Mouse (Mus musculus) midbrain, embryonic 12.5 days (tissue): ENCODE data around the gene Cacng8. TPM values are rescaled to one million over a fixed set of nuclear protein-coding genes. Genes with fewer than 3 reads are reported as not detected.
A peak's percentile ranks its signal among the peaks of the same experiment; 100 is the strongest.

Experiments used
- ATAC-seq: fragments of 200-750 bp; cut with Nextera tagmentation; 2 replicates; pipeline ENCODE4 v1.8.0; 2017; ENCODE audit warnings: low read depth, moderate TSS enrichment, moderate library complexity; ENCODE audit not compliant: low FRiP score
- H3K27ac ChIP-seq: fragments of 300-500 bp; sonication (generic); replicated peaks from 2 replicates; pipeline ENCODE4 v1.5.1; 2016; ENCODE audit warnings: mild to moderate bottlenecking
- H3K27me3 ChIP-seq: fragments of 300-500 bp; sonication (generic); 2 replicates; pipeline ENCODE4 v1.6.1; 2016; ENCODE audit warnings: mild to moderate bottlenecking
- H3K36me3 ChIP-seq: fragments of 300-500 bp; sonication (generic); 2 replicates; pipeline ENCODE4 v1.6.1; 2016
- H3K4me1 ChIP-seq: fragments of 300-500 bp; sonication (generic); 2 replicates; pipeline ENCODE4 v1.6.1; 2016
- H3K4me2 ChIP-seq: fragments of 300-500 bp; sonication (generic); replicated peaks from 2 replicates; pipeline ENCODE4 v1.6.1; 2016; ENCODE audit warnings: mild to moderate bottlenecking, moderate library complexity
- H3K4me3 ChIP-seq: fragments of 300-500 bp; sonication (generic); 2 replicates; pipeline ENCODE4 v1.5.1; 2016; ENCODE audit warnings: mild to moderate bottlenecking
- H3K9ac ChIP-seq: fragments of 300-500 bp; sonication (generic); replicated peaks from 2 replicates; pipeline ENCODE4 v1.6.1; 2016; ENCODE audit warnings: mild to moderate bottlenecking, moderate library complexity
- H3K9me3 ChIP-seq: fragments of 300-500 bp; sonication (generic); 2 replicates; pipeline ENCODE4 v1.6.1; 2016; ENCODE audit warnings: mild to moderate bottlenecking
- WGBS: fragments of 180-500 bp; shearing (Covaris S2); methylation state at CpG from one replicate; pipeline ENCODE4 v1.1.7; 2016; 5-methylcytosine and 5-hydroxymethylcytosine counted together
- polyA plus RNA-seq: library from polyadenylated mRNA; unstranded; fragments of >200 nt; fragmentation: Nextera tagmentation; extraction: Ambion mirVana; gene quantifications from 2 replicates; pipeline ENCODE4 v1.2.1, GENCODE M21; 2016

The Cacng8 gene
- polyA plus RNA-seq, 1 experiment from 2014 or later: 7.9 TPM

DNA sequence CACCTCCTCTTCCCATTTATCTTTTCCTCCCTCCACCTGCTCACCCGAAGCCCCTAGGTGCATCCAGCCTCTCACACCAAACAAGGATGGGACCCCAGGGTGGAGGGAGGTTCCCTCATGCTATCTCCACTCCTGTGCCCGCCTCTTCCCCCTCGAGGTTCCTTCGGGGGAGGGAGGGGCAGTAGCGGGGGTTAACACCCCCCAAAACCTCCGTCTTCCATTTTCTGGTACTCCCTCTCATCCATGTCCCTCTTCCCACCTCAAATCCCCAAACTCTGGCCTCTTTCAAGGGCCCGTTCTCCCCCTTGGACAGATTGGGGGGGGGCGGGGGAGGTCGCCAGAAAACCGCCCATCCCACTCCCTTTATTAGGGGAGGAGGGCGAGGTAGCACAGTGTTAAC, 22.9 kb upstream of the Cacng8 start:
- Histone ChIP-seq H3K4me2 (no peak overlapping the region; the same call in 1 of the 2 replicates), H3K27me3 (peaks cover 32% of the 10 kb centered on the region), H3K27ac (no peak overlapping the region), H3K4me3 (no peak overlapping the region), H3K9ac (no peak overlapping the region), H3K4me1 (peaks cover 9% of the 10 kb centered on the region; the same call in 1 of the 2 replicates), H3K9me3 (no peaks in the 10 kb centered on the region), H3K36me3 (peaks cover 18% of the 10 kb centered on the region; the same call in 1 of the 2 replicates)
- ATAC-seq: no peak
- WGBS: 13% methylated on average over 10 of the region's 11 CpGs

DNA sequence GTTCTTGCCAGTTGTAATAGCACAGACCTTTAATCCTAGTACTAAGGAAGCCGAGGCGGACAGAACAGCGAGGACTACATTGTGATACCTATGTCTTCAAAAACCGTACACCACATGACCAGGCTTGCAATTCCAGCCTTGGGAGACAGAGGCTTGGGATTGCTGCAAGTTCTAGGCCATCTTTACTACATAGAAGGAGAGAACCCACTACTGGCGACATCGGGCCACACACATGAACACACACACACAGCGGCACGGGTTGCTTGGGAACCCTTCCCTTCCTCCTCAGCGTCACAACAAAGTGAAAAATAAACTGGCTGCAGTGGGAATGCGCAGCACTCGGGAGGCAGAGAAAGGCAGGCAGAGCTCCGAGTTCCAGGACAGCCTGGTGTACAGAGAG, 22.2 kb upstream of the Cacng8 start:
- ATAC-seq: 0 out of 2 replicates have a peak, but pooled peaks have one; percentile 8
- H3K4me3 ChIP-seq: no peak overlapping the region
- peaks cover 9% of the 10 kb centered on the region; the same call in 1 of the 2 replicates for H3K4me1 ChIP-seq
- no peak overlapping the region for H3K4me2 ChIP-seq
- no peak overlapping the region for H3K27ac ChIP-seq
- no peak overlapping the region for H3K9ac ChIP-seq
- peaks cover 18% of the 10 kb centered on the region; the same call in 1 of the 2 replicates for H3K36me3 ChIP-seq
- 28% methylated on average over 12 of the region's 12 CpGs for WGBS
- no peaks in the 10 kb centered on the region for H3K9me3 ChIP-seq
- H3K27me3 ChIP-seq: peaks cover 32% of the 10 kb centered on the region

GRCm38 (mm10) chr7:3369189-3369588, 21.3 kb upstream of the Cacng8 start:
- Histone ChIP-seq H3K4me2 (no peak overlapping the region), H3K4me1 (peaks cover 9% of the 10 kb centered on the region; the same call in 1 of the 2 replicates), H3K27me3 (peaks cover 32% of the 10 kb centered on the region), H3K9me3 (no peaks in the 10 kb centered on the region), H3K9ac (no peak overlapping the region), H3K4me3 (no peak overlapping the region), H3K36me3 (peaks cover 18% of the 10 kb centered on the region; the same call in 1 of the 2 replicates), H3K27ac (no peak overlapping the region)
- 80% methylated on average over 6 of the region's 6 CpGs for WGBS
- no peak for ATAC-seq

- peaks cover 22% of the 10 kb centered on the region for H3K27me3 ChIP-seq
- 0 out of 2 replicates have a peak, but pooled peaks cover 6% of the 10 kb centered on the region for H3K36me3 ChIP-seq
- ATAC-seq: no peak
- H3K4me3 ChIP-seq: no peak overlapping the region
- H3K9ac ChIP-seq: no peak overlapping the region
- 60% methylated on average over 4 of the region's 4 CpGs for WGBS
- H3K4me2 ChIP-seq: no peak overlapping the region
- no peaks in the 10 kb centered on the region for H3K9me3 ChIP-seq
- no peak overlapping the region for H3K27ac ChIP-seq
- peaks cover 9% of the 10 kb centered on the region; the same call in 1 of the 2 replicates for H3K4me1 ChIP-seq
Measured at GRCm38 (mm10) chr7:3370407-3370806, 20.1 kb upstream of the Cacng8 start.

GRCm38 (mm10) chr7:3372376-3372775, 18.1 kb upstream of the Cacng8 start:
- no peaks in the 10 kb centered on the region for H3K36me3 ChIP-seq
- H3K9me3 ChIP-seq: no peaks in the 10 kb centered on the region
- H3K4me3 ChIP-seq: no peak overlapping the region
- no peak for ATAC-seq
- no peak overlapping the region for H3K9ac ChIP-seq
- WGBS: 66% methylated on average over 2 of the region's 2 CpGs
- H3K4me1 ChIP-seq: peaks cover 4% of the 10 kb centered on the region; the same call in 1 of the 2 replicates
- H3K27me3 ChIP-seq: peaks cover 3% of the 10 kb centered on the region
- no peak overlapping the region for H3K27ac ChIP-seq
- no peak overlapping the region for H3K4me2 ChIP-seq

GRCm38 (mm10) chr7:3373754-3374153, 16.7 kb upstream of the Cacng8 start:
- no peaks in the 10 kb centered on the region for H3K36me3 ChIP-seq
- H3K4me2 ChIP-seq: no peak overlapping the region
- no peak for ATAC-seq

DNA sequence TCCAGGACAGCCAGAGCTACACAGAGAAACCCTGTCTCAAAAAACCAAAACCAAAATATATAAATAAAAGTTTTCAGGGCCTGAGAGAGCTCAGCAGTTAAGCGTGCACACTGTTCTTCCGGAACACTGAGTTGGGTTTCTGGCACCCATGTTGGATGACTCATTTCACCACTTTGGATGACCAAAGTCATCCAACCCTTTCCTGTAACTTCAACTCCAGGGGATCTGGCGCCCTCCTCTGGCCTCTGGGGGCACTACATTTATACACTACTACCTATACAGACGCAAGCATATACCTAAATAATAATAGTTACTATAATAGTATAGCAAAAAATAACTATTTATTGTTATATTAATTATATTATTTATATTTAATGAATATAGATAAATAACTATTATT, 13.7 kb upstream of the Cacng8 start:
- no peak for ATAC-seq
- 44% methylated on average over 4 of the region's 4 CpGs for WGBS
- Histone ChIP-seq H3K4me2 (no peak overlapping the region), H3K27me3 (no peaks in the 10 kb centered on the region), H3K4me3 (no peak overlapping the region), H3K9ac (no peak overlapping the region), H3K9me3 (no peaks in the 10 kb centered on the region), H3K27ac (no peak overlapping the region), H3K36me3 (no peaks in the 10 kb centered on the region), H3K4me1 (no peaks in the 10 kb centered on the region)

More at GRCm38 (mm10) chr7:3373754-3374153, 16.7 kb upstream of the Cacng8 start:
- Histone ChIP-seq H3K27ac (no peak overlapping the region), H3K4me1 (no peaks in the 10 kb centered on the region), H3K4me3 (no peak overlapping the region), H3K9ac (no peak overlapping the region), H3K9me3 (no peaks in the 10 kb centered on the region), H3K27me3 (no peaks in the 10 kb centered on the region)
- 87% methylated on average over 8 of the region's 8 CpGs for WGBS

DNA sequence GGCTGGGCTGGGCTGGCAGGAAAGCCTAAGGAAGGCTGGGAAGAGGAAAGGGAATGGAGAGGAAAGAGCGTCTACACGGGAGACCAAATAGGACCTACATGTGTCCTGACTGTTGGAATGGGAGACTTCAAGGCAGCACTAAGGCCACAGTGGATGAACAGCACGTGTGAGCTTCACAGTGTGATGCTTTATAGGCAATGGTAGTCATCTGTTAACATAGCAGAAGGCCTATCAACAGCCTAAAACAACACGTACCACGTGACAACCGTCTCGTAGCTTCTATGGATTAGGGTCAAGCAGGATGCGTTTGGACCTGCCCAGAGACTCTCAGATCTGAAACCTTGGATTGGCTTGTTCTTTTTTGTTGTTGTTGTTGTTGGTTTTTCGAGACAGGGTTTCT, 8.4 kb upstream of the Cacng8 start:
- WGBS: 85% methylated on average over 9 of the region's 9 CpGs
- Histone ChIP-seq H3K9me3 (no peaks in the 10 kb centered on the region), H3K27me3 (no peaks in the 10 kb centered on the region), H3K27ac (no peak overlapping the region), H3K36me3 (no peaks in the 10 kb centered on the region), H3K9ac (no peak overlapping the region), H3K4me3 (no peak overlapping the region), H3K4me2 (no peak overlapping the region), H3K4me1 (no peaks in the 10 kb centered on the region)
- ATAC-seq: no peak

DNA sequence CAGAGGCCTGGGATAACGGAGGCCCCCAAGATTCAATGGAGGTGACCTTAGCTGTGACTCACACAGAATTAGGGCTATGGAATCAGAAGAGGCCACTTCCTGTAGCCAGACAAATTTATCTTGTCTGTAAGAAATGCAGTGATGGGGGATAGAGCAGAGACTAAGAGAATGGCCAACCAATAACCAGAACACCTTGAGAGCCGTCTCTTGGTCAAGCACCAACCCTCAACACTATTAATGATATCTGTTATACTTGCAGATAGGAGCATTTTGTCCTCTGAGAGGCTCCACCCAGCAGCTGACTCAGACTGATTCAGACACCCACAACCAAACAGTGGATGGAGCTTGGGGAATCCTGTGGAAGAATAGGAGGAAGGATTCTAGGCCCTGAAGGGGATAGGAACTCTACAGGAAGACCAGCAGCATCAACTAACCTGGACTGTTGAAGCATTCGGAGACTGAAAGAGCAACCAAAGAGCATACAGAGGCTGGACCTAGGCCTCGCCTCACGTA, 5.6 kb upstream of the Cacng8 start:
- Histone ChIP-seq H3K27ac (no peak overlapping the region), H3K4me1 (0 out of 2 replicates have a peak, but pooled peaks cover 8% of the 10 kb centered on the region), H3K27me3 (no peaks in the 10 kb centered on the region), H3K36me3 (no peaks in the 10 kb centered on the region), H3K9me3 (no peaks in the 10 kb centered on the region), H3K9ac (no peak overlapping the region), H3K4me2 (no peak overlapping the region), H3K4me3 (no peak overlapping the region)
- WGBS: 89% methylated on average over 5 of the region's 5 CpGs
- ATAC-seq: no peak

DNA sequence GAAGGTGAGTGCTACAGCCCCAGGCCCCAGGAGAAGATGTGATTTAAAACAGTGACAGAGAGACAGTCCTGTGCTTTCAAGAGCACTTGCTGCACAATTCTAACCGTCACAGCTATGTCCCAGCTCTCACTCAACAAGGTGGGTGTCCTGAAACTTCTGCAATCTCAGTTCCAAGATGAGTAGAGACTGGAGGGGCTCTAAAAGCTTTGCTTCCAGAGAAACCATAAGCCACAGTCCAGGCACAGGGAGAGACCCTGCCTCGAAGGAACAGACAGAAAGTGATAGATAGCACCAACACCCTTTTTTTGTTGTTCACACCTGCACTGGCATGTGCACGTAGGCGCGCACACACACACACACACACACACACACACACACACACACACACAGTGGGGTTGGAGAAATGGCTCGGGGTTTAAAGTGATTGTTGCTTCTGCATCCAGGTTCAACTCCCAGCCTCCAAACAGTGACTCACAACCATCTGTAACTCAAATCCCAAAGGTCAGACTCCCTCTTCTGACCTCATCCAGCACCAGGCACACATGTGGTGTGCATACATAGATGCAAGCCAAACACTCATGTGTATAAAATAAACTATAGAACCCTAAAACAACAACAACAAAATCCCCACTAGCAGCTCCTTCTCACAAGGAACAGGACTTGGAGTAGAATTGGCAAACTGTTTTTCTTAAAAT, 4.3 kb upstream of the Cacng8 start:
- no peaks in the 10 kb centered on the region for H3K27me3 ChIP-seq
- H3K36me3 ChIP-seq: no peaks in the 10 kb centered on the region
- H3K4me3 ChIP-seq: no peak overlapping the region
- ATAC-seq: no peak
- H3K4me2 ChIP-seq: no peak overlapping the region
- no peaks in the 10 kb centered on the region for H3K9me3 ChIP-seq
- peaks cover 10% of the 10 kb centered on the region for H3K4me1 ChIP-seq
- 86% methylated on average over 6 of the region's 6 CpGs for WGBS
- no peak overlapping the region for H3K27ac ChIP-seq
- no peak overlapping the region for H3K9ac ChIP-seq

GRCm38 (mm10) chr7:3387761-3388160, 2.7 kb upstream of the Cacng8 start:
- H3K27me3 ChIP-seq: peaks cover 3% of the 10 kb centered on the region; the same call in 1 of the 2 replicates
- WGBS: 83% methylated on average over 16 of the region's 18 CpGs
- H3K4me1 ChIP-seq: peaks cover 25% of the 10 kb centered on the region
- H3K4me2 ChIP-seq: 0 out of 2 replicates have a peak overlapping the region, but pooled peaks have one; percentile 0
- no peaks in the 10 kb centered on the region for H3K36me3 ChIP-seq
- no peak for ATAC-seq
- no peak overlapping the region for H3K9ac ChIP-seq
- no peak overlapping the region for H3K4me3 ChIP-seq
- H3K9me3 ChIP-seq: no peaks in the 10 kb centered on the region
- no peak overlapping the region for H3K27ac ChIP-seq

GRCm38 (mm10) chr7:3388885-3389284, 1.6 kb upstream of the Cacng8 start:
- H3K4me1 ChIP-seq: peaks cover 34% of the 10 kb centered on the region

More at GRCm38 (mm10) chr7:3388885-3389284, 1.6 kb upstream of the Cacng8 start:
- peaks cover under 1% of the 10 kb centered on the region for H3K36me3 ChIP-seq
- H3K9me3 ChIP-seq: no peaks in the 10 kb centered on the region
- no peak overlapping the region for H3K4me3 ChIP-seq
- ATAC-seq: no peak
- H3K27ac ChIP-seq: no peak overlapping the region
- H3K27me3 ChIP-seq: peaks cover 3% of the 10 kb centered on the region; the same call in 1 of the 2 replicates
- 76% methylated on average over 6 of the region's 6 CpGs for WGBS
- H3K4me2 ChIP-seq: peak overlapping the region; percentile 70; the same call in 1 of the 2 replicates
- no peak overlapping the region for H3K9ac ChIP-seq
